Mouse (Mus musculus) cerebellum, postnatal 36 days (tissue): ENCODE measurements around the gene Ccnd2.
A peak's percentile ranks its signal among the peaks of the same experiment; 100 is the strongest.

Experiments used
- DNase-seq, 2 experiments: peaks; one replicate each; pipeline ENCODE4 v3.0.0; 2021 to 2022; ENCODE audit warnings: mixed read lengths in 2 of 2

Ccnd2 gene

DNA sequence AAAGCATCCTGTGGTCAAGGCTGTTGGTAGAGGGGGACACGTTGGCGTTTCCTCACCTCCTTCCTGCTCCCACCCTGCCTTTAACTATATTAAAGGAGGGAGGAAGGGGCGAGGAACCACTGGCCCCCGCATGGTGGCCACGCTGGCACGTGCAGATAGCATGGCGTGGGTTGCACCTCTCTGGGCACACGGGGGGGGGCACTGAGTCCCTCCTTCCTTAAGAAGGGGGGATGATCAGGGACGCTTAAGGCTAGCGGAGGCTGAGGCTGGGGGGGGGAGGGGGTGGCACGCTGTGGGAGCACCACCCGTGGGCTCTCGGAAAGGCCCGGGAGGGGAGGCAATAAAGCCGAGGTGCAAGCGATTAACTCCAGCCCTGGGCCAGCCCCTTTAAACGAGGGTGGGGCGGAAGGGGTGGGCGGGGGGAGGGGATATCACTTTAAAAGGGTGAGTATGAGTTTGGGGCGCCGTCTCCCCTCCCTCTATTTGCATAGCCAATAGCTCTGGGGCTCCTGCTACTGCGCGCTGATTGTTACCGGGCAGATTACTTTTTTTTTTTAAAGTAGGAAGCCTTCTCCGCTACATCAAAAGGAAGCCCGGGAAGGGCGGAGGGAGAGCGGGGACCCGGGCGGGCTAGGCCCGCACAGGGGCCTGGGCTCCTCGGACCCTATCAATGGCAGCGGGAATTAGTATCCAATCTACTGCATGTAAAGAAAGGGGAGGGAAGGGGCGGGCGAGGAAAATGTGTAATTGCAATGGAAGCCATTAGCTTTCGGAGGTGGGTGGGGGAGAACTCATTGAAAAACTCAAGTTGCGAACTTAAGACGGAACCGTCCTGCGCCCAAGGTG is at the start of gene Ccnd2:
Ccnd2 (minus strand) TSS at position 88 of the 846 bp plus-strand sequence.
- DNase-seq: no peak

DNA sequence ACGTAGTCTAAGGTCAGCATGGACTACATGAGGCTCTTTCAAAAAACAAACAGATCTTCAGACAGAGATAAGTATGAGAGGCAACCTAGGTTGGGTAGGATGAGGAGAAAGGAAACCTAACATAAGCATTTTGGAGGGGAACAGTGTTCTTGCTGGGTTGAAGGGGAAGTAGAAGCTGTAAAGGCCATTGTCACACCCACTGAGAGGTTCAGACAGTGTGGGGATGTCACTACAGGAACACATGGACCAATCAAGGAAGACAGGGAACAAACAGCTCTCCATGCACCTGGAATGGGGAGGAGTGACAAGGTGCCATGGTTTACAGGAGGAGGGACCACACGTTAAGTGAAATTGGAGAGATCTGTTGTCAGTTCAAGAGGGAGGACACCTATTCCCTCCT is 45.0 kb upstream of the Ccnd2 start:
- no peak for DNase-seq

DNA sequence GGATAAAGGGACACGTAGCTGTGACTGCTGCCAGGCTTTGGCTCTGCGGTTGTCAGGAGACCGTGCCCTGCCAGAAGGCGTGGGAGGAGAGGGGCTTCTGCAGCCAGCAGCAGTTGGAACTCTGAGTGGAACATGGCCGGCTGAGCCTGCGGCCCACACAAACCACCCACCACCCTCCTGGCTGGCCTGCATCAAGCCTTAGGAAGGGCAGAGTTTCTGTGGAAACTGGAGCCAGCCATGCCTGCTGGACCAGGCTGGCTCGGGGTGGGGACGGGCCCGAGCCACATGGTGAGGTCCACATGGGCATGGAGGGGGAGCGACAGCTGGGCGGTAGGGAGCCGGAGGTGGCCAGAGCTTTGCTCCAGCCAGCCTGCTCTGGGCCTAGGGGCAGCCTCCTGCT is 29.3 kb upstream of the Ccnd2 start:
- DNase-seq: no peak

DNA sequence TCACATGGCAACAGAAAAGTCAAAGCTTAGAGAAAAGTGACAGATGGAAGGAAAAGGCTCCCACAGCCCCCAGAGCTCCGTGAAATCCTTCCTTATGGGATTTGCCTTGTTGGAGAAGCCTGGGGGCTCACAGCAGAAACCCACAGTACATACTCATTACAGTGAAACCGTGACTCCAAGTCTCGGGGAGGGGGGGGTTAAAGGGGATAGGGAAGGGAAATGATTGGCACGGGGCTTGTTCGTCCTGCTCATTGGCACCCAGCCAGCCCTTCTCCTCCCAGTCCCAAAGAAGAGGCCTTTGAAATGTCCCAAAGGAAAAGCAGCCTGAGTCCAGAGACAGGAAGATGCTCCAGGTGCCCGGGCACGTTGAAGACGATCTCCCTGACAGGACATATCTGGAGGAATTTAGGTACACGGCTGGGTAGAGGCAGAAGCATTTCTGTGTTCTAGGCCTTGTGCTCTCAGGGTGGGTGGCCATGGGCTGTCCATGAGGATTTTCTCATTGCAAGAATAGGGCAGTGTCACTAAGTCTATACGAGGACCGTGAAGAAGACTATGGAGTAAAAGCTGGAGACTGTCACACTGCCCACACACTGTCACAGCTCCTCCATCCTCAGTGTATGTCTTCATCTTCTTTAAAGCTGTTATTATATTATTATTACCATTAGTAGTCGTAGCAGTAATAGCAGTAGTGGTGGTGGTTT is 27.2 kb upstream of the Ccnd2 start:
- DNase-seq: no peak

DNA sequence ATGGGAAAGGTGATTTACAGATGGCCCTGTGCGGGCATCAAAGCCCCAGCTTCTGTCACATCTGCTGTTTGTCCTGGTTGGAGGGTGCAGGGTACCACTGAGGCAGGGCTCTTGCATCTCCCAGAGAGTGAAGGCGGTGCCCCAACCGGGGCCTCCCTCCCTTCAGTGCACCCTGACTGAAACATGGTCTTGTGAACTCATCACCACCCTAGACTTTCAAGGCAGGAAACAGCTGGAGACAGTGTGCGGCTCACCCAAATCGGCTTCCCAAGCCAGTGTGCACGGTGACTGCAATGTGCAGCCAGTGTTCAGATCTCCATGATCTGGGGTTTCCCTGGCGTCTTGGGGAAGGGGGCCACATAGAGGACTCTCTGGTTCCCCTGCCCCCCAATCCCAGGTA is 26.0 kb upstream of the Ccnd2 start:
- DNase-seq: no peak

DNA sequence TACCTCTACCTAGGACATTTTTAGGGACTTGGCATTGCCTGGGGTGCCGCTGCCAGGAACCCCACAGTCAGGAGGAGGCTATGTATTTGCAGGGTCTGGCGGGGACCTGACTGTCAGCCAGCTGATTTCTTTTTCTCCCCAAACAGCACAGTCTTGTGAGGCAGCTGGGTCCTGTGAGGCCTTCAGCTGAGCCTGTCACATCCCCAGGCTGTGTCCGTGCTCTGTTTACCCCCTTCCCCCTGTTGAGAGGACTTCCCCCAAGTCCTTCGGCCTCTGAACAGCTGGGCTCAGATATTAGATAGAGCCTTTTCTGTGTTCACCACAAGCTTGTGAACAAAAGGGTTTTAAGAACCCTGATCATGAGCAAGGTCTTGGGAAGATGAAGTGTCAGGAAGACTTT is 25.4 kb upstream of the Ccnd2 start:
- no peak for DNase-seq

DNA sequence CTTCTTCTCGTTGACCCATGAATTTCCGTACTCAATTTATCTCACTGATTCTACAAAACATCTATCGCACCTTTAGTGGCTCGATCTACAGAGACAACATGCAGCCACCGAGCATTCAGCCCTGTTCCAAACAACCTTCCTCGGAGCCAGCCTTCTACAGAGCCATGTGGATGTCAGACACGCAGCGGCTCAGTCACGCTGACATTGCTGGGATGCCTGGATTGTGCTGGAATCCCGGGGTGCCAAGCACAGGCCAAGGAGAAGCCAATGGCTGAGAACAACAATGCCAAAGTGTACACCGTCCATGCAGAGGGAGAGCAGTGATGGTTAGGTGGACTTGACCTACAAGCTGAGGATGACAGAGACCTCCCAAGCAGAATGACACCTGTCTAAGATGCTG is 20.5 kb upstream of the Ccnd2 start:
- DNase-seq: no peak

DNA sequence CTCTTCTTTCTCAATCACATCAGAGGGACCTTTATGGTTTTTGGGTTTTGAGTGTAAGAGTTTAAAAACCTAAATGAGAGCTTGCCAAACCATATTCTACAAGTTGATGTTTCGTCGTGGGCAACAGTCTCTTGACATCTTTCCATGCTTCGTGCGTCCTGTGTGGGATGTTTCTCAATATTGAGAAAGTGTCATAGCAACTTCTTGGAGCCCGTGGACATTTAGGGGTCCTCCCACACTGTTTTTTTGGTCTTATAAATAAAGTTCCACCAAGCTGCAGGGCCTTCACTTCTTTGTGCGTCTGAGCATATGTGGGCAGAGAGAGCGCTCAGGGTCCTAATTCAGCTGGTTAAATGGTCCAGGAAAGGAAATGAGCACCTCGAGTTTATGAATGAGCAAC is 18.7 kb upstream of the Ccnd2 start:
- DNase-seq: no peak

DNA sequence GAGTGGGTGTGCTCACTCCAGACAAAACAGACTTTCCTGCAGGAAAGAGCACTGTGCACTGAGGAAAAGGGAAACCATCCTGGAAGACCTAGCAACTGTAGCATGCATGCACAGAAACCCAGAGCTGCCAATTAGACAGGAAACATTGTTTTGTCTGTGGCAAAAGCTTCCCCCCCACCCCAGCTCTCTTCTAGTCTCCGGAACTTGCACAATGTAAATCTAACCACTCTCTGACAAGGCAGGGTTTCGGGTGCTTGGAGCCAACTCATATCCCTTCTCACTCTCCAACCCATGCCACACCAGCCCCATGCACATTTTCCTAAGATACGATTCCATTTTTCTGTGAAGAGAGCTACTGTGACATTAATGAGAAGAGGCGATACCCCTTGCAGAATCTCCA is 13.7 kb upstream of the Ccnd2 start:
- DNase-seq: no peak

DNA sequence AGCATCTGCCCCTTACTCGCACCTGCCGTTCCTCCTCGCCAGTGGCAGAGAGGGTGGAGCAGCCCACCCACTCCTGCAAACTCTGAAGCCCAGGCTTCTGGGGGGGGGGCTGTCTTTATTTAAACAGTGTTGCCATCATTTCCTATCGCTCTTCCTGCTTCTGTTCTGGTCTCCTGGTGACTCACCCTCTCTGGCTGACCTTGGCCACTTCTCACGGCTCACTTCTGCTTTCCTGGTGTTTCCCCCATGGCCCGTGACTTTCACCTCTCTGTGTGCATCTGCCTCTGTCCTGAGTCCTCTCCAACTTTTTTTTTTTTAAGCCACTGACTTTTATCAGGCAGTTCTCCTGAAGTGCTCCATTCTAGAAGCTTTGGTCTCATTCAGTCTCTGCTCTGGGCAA is 10.8 kb upstream of the Ccnd2 start:
- DNase-seq: no peak

DNA sequence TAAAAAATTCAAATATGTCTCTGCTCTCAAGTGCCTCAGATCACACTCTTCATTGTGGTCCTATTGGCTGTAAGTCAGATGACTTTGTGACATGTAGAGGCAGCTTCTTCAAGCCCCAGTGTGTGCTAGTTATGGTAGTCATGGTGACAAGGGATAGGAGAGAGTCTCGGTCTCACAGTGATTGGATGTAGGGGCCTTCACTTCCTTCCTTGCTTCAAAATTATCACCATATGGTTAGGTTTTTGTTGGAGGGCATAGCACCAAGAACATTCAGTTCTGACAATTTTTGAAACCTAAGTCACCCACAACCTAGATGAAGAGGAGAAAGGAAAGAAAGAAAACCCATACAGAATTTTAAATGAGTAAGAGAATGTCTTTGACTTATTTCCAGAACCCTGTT is 5.3 kb upstream of the Ccnd2 start:
- DNase-seq: no peak

DNA sequence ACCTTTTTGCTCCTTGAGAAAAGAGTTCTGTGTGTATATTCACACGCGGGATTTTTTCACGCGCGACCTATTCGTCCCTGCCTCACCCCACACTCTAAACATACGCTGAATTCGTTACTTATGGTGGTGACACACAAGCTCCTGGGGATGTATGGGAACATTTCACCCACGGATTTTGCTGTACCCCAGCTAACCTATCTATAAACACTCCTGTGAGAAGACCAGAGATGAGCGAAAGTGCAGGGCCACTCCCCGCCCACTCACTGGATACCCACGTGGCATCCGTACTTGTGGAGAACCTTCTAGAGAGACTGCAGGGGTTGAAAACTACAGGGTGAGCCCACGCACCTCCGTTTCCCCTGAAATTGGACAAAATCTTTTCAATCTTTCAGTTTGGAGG is 3.5 kb upstream of the Ccnd2 start:
- DNase-seq: no peak

DNA sequence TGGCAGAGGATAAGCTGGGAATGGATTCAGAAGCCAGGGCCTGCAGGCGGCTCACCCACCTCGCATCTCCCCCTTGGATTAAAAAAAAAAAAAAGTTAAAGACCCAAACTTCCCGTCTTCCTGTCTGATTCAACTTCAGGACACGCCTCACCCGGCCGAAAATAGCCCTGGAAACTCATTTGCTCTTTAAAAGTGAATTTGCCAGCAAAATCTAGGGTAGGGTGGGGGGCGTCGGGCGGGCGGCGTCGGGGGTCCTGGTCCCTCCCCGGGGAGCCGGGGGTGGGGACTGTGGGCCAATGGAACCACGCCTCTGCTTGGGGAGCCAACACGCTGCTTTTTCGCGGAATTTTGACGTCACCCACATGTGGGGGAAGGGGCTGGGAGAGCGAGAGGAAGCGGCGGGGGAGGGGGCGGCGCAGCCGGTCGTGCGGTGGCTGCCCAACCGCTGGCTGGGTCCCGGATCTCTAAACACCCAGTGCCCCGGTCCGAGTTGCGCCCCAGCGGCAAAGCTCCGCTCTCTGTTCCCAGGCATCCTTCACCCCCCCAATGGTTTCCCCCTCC is 2.8 kb upstream of the Ccnd2 start:
- DNase-seq: no peak

DNA sequence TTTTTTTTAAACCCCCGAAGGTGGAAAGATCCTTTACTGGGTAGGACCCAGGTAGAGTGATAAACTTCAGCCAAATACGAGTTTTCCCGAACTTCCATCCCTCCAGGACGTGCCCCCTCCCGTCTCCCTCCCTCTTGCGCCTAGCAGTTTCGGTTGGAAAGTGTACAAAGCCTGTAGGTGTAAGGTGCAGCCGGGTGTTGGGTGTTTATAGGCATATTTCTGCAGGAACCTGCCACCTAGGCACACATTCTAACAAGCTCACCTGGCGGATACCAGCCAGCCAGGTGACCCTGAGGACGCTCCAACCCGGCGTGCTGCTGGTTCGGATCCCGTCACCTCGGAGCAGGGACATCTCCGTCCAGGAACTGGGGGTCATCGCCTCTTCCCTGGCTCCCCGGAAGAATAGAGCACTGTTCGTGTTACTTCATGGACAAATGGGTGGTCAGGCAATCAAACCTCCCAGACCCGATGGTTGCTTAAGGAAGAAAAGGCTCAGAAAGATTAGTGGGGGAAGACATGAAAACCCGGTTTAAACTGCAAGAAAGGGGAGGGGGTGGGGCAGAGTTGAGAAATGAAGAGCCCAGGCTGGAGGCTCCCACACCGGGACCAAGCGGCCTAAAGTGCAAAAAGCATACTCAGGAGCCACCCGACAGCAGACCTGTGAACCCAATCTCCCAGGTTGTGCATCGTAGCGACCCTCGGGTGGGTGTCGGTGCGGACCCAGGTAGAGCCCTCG is 2.1 kb upstream of the Ccnd2 start:
- no peak for DNase-seq

DNA sequence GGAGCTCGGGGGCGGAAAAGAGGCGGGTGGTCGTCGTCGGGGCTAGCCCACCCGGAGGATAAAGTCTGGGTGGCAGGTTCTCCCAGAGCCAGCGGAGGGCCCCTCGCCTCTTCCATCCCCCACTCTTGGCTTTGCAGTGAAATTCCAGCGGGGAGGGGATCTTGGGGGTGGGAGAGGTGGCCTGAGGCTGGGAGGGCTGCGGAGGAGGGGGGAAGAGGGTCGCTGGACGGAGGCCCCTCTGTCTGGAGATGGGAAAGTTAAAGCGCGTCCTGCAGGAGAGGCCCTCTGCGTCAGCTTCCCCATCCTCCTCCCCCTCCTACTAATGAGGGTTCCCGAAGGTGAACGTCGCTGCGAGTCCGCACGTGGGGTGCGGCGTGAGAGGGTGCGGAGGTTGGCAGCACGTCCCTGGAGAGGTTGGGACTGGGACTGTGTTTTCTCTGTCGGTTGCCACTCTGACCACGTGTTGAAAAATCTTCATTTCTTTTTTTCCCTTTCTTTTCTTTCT is 1.4 kb upstream of the Ccnd2 start:
- no peak for DNase-seq

DNA sequence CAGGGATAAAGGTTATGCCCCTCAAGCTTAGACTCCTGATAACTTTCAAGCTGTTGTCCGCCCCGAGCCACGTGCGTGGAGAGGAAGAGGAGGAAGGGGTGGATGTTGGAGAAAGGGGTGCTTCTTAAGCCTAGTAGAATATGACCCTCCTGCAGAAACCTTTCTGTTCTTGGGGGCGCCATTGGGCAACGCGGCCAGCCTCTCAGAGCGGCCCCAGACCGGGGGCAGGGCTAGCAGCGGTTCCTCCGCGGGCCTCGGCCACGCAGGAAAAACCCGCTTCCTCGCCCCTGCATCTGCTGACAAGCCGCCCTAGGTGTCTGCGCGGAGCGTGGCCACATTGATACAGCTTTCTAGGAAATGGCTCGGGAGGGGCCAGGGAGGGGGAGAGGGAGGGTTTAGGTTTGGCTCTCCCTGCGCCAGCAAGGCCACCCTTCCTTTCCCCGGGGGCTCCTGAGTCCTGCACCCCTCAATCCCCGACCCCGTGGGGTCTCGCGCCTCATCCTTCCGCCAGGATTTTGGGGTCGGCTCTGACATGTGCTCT is 358 bp downstream of the Ccnd2 start:
- no peak for DNase-seq

DNA sequence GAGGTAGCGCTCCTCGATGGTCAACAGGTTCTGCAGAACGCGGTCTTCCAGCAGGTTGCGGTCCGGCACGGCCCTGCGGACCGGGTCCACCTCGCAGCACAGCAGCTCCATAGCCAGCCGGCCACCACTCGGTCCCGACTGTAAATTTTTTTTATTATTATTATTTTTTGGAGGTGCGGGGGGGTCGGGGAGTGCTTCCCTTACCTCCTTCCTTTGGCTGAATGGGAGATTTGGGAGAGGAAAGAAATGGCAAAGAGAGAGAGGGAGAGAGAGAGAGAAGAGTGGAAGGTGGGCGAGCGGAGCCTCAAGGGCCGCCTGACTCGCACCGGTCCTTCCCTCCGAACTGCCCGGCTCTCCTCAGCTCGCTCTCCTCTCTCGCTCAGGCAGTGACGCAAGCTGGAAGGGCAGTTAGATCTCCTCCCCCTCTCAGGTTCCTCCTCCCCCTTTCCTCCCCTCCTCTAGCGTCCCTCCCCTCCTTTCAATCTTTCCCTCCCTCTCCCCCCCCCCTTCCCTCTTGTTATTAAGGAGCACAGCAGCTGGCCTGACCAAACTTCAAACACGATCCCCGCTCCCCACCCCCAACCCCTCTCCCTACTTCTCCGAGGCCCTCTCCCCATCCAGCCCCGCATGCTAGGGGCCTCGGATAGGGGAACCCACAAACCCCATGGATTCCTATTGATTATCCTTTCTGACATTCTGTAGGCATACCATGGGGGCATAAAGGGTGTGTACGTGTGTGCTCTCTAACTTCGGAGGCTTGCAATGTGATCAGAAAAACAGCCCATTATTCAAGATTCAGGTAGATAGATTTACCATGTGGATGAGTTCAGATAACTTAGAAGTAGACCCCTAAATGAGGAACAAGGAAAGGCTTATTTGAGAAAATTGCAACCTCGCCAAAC is 1.1 kb downstream of the Ccnd2 start:
- DNase-seq: peak in 1 of 2 experiments; percentile 17

DNA sequence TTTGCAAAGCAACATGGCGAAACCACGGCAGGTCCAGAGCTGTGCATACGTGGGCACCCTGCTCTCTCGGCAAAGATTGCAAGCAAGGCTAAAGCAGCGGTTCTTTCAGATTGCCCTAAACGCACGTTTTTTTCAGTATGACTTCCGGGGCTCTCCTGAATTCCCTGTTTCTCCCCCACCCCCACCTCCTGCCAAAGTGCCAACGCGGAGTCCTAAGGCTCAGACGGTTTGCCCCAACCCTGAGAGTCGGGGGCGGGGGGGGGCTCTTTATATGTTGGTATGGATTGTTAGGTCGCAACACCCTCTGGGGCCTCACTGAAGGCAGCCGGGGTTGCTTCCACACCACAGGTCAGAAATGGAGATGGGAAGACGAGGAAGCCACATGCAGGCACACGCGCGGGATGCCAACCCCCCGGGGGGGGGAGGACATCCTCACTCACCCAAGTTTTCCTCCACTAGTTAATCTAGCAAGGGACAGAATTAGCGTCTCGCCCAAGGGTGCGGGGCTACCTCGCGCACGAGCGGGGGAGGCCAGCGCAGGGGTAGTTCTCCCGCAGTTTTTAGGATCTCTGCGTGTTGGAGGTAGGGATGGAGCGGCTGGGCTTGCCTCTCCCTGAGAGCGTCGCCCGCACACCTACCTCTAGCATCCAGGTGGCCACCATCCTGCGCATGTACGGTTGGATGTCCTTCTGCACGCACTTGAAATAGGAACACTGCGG is 1.9 kb downstream of the Ccnd2 start:
- no peak for DNase-seq

DNA sequence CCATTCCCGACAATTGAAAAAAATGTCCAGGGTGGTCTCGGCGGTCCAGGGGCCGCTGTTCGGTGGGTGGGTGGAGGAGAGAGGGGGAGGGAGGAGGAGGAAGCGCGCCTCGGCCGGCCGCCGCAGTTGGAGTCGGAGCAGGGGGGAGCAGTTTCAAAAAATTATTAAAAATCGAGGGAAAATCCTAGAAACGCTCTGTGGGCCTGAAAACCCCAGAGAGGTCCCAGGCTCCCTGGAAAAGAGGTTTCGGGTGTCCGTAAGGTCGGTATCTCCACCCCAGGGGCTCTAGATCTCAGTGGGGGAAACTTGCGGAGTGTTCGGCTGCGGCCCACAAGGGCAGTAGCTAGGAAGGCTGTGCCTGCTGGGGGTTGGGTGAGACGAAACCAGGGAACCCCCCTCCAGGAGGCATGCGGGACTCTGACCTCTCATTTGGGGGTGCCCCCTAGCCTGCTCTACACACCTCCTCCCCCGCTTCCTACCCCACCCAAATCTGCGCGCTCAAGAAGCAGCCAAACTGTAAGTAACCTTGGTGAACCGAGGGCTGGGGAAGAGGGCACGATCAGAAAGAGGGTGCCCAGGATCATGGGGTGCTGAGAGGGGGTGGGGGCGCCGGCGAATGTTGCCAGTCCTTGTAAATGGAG is 2.6 kb downstream of the Ccnd2 start:
- no peak for DNase-seq

DNA sequence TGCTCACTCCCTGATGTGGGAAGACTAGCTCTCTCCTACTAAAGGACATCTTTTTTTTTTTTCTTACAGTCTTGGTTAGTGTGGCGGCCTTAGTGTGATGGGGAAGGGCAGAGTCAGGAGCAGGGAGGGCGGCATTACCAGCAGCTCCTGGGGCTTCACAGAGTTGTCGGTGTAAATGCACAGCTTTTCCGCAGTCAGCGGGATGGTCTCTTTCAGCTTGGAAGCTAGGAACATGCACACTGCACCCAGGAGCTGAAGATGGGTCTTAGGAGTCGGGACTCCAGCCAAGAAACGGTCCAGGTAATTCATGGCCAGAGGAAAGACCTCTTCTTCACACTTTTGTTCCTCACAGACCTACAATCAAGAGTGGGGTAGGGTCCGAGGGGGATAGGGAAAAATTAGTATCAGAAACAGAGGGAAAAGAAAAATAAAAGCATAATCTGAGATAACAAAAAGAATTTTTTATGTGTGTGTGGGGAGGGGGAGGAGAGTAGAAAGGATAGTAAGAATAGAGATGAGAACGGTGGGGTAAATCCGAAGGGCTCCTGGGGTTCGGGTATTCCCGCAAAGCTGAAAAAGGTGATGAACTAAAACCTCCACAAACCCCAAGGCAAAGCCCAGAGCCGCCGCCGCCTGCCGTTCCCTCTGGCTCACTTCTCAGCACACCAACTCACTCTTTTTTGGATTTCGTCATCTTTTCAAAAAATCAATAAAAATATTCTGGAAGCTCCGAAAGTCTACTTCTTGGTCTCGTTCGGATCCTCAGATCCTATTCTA is 3.3 kb downstream of the Ccnd2 start:
- DNase-seq: no peak
